29 mouse cellular contexts compared by ENCODE assay signal in the genomic region with DNA sequence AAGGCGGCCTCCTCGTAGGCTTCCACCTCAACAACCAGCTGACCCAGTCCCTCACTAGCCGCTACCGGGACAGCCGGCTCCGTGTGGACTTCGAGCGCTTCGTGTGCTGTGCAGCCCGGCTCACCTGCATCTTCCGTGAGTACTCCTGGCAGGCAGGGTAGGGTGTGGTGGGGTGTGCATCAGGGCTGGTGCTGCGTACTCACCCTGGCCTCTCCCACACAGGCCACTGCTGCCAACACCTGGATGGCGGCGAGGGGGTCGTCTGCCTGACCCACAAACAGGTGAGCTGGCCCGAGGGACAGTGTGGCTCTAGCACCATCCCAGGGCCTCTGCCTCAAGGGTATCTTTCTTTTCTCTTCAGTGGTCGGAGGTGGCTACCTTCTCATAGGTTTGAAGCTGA. TPM values are rescaled to one million over a fixed set of nuclear protein-coding genes. Genes with fewer than 3 reads are reported as not detected.
"Had no signal": no experiment of that assay in that cellular context is flagged by ENCODE, and none has a peak within 500 bp of the region (broad histone marks: within the 10 kb centered on the region; RNA-seq: fewer than 3 reads in every experiment).

No protein-coding gene starts in this region.

- H3K27ac ChIP-seq: embryonic facial prominence, embryonic 10.5 days; embryonic facial prominence, embryonic 12.5 days; embryonic facial prominence, embryonic 13.5 days; embryonic facial prominence, embryonic 15.5 days; forebrain, embryonic 10.5 days; forebrain, embryonic 12.5 days; forebrain, embryonic 13.5 days; forebrain, embryonic 15.5 days; gastrocnemius, adult 2 months; heart, adult 2 months had no signal

- DNase-seq: cerebellum, adult 2 months; cerebellum, adult 8-10 months; cerebellum, adult 9-10 months; cerebellum, adult 9-11 months; cerebellum, postnatal 10 days; cerebellum, postnatal 25 days; cerebellum, postnatal 36 days; embryo, embryonic 11 days; forebrain, postnatal 0 days; gastrocnemius, adult 2 months; gastrocnemius, postnatal 10 days; gastrocnemius, postnatal 14 days; gastrocnemius, postnatal 25 days; gastrocnemius, postnatal 36 days; heart, adult 18-20 months; heart, adult 2 months had no signal

- H3K9me3 ChIP-seq: embryonic facial prominence, embryonic 10.5 days; embryonic facial prominence, embryonic 12.5 days; embryonic facial prominence, embryonic 13.5 days; embryonic facial prominence, embryonic 15.5 days; forebrain, embryonic 10.5 days; forebrain, embryonic 12.5 days; forebrain, embryonic 13.5 days; forebrain, embryonic 15.5 days had no signal

- ATAC-seq: forebrain, embryonic 13.5 days; forebrain, embryonic 14.5 days; forebrain, embryonic 15.5 days; forebrain, embryonic 16.5 days; forebrain, postnatal 0 days had no signal

- H3K4me2 ChIP-seq: embryonic facial prominence, embryonic 12.5 days; embryonic facial prominence, embryonic 13.5 days; embryonic facial prominence, embryonic 15.5 days; forebrain, embryonic 12.5 days; forebrain, embryonic 13.5 days; forebrain, embryonic 15.5 days had no signal

- H3K9ac ChIP-seq: embryonic facial prominence, embryonic 12.5 days; embryonic facial prominence, embryonic 13.5 days; embryonic facial prominence, embryonic 15.5 days; forebrain, embryonic 12.5 days; forebrain, embryonic 13.5 days; forebrain, embryonic 15.5 days; forebrain, postnatal 0 days had no signal

- H3K4me3 ChIP-seq: embryonic facial prominence, embryonic 10.5 days; embryonic facial prominence, embryonic 12.5 days; embryonic facial prominence, embryonic 13.5 days; embryonic facial prominence, embryonic 15.5 days; erythroblast, embryonic 14.5 days; forebrain, embryonic 10.5 days; forebrain, embryonic 12.5 days; forebrain, embryonic 13.5 days; forebrain, embryonic 15.5 days; gastrocnemius, adult 2 months; heart, adult 2 months had no signal

RNA-seq across cellular contexts. Expression of a gene that starts 11.4 kb away (rescaled TPM):
- total RNA-seq: forebrain, postnatal 0 days; granulocyte monocyte progenitor cell, adult 5-6 weeks had no signal
- polyA plus RNA-seq: erythroblast, embryonic 14.5 days had no signal

RNA-seq across cellular contexts. Expression of a gene that starts 28.9 kb away (rescaled TPM):
- total RNA-seq: gastrocnemius, adult 2 months; gastrocnemius, adult 8-10 months; gastrocnemius, postnatal 14 days; gastrocnemius, postnatal 25 days; gastrocnemius, postnatal 36 days; granulocyte monocyte progenitor cell, adult 5-6 weeks had no signal
- polyA plus RNA-seq: cerebellum, adult 2 months; erythroblast, embryonic 14.5 days had no signal
